In genomic region chr4:10480936-10481335, GRCm38 (mm10) we compare ENCODE assay signal across 20 mouse cellular contexts.
"Had no signal": no experiment of that assay in that cellular context is flagged by ENCODE, and none has a peak within 500 bp of the region (broad histone marks: within the 10 kb centered on the region; RNA-seq: fewer than 3 reads in every experiment).

No protein-coding gene starts in this region.

- H3K9me3 ChIP-seq: midbrain, embryonic 10.5 days; midbrain, embryonic 12.5 days; neural tube, embryonic 13.5 days; neural tube, embryonic 15.5 days; stomach, embryonic 15.5 days had no signal

- DNase-seq: lung, adult 18-20 months; lung, embryonic 14.5 days; lung, postnatal 10 days; lung, postnatal 4 days; midbrain, embryonic 14.5 days; retina, postnatal 1 day; right cerebral cortex, adult 18-20 months; right cerebral cortex, postnatal 25 days; right cerebral cortex, postnatal 4 days; spleen, adult 18-20 months; thymus, adult 2 months; thymus, postnatal 25 days; thymus, postnatal 4 days had no signal

- H3K4me1 ChIP-seq: midbrain, embryonic 10.5 days; midbrain, embryonic 12.5 days; neural tube, embryonic 13.5 days; neural tube, embryonic 15.5 days; stomach, embryonic 15.5 days had no signal

- H3K27ac ChIP-seq: midbrain, embryonic 10.5 days; midbrain, embryonic 12.5 days; neural tube, embryonic 13.5 days; neural tube, embryonic 15.5 days; stomach, embryonic 15.5 days; stomach, postnatal 0 days had no signal

- H3K4me3 ChIP-seq: midbrain, embryonic 10.5 days; midbrain, embryonic 12.5 days; myocyte; neural tube, embryonic 13.5 days; neural tube, embryonic 15.5 days; stomach, embryonic 15.5 days had no signal

- H3K9ac ChIP-seq: lung, embryonic 14.5 days; midbrain, embryonic 12.5 days; neural tube, embryonic 13.5 days; neural tube, embryonic 15.5 days; stomach, embryonic 15.5 days had no signal

- H3K36me3 ChIP-seq: midbrain, embryonic 10.5 days; midbrain, embryonic 12.5 days; neural tube, embryonic 13.5 days; neural tube, embryonic 15.5 days; stomach, embryonic 15.5 days had no signal
